Mouse (Mus musculus) urinary bladder, postnatal 14 days (tissue): ENCODE measurements around the gene Pdlim7.

Source experiments
- DNase-seq: peaks from one replicate; pipeline ENCODE4 v3.0.0; 2021; ENCODE audit warnings: low spot score

The Pdlim7 gene

DNA sequence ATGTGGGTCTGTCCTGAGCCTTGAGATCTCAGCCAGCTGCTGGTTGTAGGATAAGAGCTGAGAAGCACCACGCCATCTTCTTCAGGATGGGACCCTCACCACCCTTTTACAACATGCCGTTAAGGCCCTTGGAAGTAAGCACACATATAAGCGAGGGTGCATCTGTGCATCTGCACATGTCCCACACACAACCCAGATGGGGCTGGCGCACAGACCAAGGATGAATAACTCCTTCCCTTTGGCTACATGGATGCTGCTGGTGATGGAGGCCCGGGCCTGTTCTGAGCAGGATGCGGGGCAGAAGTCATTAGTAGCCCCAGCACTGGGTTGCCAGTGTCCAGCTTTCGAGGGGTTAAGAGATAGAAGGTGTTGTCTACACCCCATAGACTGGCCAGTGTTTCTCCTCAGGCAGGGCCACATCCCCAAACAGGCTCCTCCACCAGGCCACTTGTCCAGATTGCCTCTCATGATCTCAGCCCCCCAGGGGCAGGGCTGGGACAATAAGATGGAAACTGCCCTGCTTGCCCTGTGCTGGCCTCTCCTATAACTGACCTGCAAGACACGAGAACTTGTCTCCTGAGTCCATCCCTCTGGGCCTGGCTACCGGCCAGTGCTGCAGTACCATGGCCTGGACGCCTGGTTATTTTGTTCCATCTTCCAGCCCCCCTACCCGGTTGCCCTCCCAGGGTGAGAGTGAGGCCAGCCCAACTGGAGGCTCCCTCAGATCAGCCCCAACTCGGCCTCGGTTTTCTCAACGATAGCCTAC, 27.3 kb downstream of the Pdlim7 start:
- no peak for DNase-seq

DNA sequence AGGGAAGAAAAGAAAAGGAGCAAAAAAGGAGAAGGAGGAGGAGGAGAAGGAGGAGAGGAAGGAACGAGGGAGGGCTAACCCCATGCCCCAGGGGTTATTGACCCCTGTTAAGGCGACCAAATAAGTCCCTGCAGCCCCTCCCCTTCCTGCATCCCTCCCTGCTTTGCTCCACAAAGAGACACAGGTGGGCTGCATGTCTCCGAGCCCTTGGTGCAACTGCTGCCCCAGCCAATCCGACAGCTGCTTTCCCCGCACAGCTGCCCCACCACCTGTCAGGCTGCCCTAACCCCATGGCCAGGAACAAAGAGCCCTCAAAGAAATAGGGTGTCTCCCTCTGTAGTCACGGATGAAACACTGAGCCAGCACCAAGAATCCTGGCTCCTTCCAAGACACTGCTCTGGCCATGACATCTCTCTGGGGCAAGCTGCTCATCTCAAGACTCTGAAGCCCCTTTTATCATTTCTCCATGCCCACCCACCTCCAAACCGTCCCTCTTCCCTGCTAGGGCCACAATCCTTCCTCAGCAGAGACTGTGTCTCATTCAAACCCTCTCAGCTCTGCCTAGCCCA, 28.9 kb downstream of the Pdlim7 start:
- DNase-seq, result no peak

DNA sequence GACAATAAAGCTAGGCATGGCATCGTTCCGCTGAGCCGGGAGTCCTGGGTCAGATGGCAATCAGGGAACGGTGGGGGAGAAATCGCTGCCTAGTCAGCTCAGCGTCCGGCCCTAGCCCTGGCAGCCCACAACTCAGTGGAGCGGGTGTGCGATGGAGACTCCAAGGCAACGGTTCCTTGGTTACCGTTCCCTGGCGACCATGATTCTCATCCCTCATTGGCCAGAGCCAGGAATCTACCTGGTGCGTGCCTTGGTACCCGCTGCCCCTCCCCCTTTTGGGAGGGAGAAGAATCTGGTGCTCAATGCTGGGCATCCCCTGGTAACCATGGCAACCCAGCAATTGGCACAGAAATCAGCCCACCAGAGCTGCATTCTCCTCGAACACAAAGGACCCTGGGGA, 29.9 kb downstream of the Pdlim7 start:
- no peak for DNase-seq

DNA sequence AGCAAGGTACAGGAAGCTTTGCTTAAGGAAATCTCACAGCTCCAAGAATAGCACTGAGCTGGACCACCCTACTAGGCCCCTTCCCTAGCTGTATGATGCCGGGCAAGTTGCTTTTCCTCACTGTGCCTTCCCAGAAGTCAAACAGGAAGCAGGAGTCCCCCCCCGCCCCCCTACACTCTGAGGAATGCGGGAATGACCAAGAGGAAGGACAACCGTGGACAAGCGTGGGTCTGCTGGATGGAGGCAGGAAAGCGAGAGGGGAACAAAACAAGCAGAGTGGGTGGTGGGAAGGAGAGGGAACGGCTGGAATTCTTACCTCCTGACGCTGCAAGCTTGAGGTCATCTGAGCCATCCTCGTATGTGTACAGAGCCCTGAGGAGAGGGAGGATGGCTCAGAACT, 30.4 kb downstream of the Pdlim7 start:
- no peak for DNase-seq

DNA sequence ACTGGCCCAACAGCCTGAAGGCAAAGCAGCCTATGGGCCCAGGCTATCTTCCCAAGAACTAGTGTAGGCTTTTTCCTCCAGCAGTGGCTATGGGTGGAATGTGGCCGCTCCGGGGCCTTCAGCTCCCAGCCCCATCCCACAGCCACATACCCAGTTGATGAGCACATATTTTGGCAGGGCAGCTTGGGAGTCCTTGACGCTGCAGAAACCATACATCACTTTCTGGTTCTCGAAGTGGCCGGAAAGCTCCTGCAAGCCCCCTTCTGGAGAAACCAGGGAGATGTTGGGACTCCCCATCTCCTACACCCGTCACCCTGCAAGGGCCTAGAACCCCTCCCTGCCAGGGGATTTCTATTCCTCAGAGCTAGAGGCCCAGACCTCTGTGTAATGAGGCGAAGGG, 30.9 kb downstream of the Pdlim7 start:
- peak; percentile 43 for DNase-seq

DNA sequence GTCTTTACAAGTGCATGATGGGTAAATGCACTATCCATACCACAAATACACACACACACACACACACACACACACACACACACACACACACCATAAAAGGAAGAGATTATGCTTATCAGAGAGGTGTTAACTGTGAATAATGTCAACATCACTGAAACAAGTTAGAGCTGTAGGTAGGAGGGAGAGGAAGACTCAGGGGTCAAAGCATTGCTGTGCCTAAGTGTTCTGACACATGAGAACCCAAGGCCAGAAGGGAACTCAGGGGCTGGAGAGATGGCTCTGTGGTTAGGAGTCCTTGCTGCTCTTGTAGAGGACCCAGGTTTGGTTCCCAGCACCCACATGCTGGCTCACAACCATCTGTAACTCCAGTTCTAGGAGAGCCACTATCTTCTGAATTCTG, 33.5 kb downstream of the Pdlim7 start:
- DNase-seq, result no peak

DNA sequence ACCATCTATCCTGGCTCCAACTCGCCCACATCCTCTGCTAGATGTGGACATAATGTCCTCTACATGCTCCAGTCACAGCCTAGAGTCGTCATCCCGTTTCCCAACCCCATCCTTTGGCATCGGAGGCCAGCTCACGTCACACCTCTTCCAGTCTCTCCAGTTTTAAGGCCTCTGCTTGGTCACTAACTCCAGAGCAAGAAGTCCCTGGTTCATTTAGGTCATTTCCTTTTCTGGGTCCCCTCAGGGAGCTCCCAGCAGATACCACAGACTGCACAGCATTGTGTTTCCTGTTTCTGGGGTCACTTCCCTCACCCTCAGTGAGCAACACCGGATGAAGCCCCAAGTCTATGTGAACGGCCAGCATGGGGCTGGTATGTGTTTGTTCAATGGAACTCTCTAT, 34.5 kb downstream of the Pdlim7 start:
- no peak for DNase-seq

DNA sequence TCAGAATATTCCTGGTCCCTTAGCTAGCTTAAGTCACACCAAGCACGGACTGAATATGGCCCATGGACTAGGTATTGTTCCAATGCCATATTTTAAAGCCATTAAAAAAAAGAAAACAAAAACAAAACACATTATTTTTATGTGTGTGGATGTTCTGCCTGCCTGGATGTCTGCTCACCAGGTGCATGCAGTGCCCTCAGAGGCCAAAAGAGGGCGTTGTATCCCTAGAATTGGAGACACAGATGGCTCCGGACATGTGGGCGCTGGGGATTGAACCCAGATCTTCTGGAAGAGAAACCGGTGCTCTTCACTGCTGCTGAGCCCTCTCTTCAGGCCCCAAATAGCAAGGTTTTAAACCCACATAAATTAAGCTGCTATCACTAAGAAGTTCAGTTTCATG, 35.4 kb downstream of the Pdlim7 start:
- DNase-seq, result no peak

DNA sequence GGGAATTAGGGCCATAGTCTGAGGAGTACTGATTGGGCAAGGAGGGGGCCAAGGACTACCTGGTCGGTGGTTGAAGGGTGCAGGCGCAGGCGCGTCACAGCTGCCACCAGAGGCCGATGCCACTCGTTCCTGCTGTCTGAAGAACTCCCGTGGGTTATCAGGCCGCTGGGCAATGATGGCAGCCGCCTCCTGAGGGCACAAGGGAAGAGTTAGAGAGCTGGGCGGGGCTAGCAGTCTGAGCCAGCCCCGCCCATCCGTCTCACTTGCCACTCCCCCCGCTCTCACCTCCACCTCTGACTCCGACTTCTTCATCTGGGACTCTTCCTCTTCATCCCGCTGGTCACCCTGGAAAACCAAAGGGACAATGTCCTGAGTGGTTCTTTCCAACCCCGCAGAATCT, 36.0 kb downstream of the Pdlim7 start:
- no peak for DNase-seq

DNA sequence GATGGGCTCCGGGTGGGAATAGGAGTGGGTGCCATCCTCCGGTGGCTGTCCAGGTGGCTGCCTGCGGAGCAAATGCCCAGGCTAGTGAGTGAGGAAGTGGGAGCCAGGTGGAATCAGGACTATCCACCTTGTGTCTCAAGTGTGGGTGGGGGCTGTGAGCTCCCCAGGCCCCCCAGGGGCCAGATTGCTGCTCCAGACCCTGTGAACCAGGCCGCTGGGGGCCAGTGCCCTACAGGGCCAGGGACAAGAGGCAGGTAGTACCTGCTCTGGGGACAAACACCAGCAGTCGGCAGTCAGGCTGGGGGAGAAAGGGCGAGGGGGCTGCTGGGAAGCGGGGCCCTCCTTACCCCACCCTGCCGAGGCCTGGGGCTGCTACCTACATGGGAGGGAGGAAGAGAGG, 37.2 kb downstream of the Pdlim7 start:
- DNase-seq, result no peak

DNA sequence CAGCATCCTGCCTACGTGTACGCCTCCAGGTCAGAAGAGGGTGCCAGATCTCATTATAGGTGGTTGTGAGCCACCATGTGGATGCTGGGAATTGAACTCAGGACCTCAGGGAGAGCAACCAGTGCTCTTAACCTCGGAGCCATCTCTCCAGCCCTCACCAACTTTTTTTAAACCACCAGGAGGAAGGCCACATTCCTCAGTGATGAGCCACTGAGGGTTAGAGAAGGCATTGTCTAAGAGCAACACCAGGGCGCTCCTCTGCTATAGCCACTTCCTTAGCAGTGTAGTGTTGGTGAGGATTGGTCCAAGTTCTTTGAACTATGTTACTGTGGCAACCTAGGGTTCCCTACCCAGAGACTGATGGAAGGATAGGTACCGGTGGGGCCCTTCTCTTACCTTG, 37.7 kb downstream of the Pdlim7 start:
- DNase-seq, result no peak

DNA sequence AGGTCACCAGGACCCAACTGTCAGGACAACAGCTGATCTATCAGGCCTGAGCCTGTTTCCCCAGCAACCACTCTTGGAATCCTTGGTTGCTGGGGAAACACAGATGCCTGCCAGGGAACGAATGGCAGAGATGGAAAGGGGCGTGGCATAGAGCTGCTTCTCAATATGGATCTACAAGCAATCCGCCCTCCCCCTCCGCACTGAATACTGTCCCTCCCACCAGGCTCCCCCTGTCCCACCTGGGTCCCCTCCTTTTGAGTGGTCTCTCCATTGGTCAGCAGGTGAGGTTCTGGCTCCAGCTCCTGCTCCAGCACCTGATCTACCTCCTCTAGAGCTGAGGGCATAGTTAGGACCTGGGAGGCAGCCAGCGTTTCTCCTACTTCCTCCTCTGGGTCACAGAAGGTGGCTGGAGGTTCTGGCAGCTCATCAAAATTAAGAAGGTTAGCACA, 38.8 kb downstream of the Pdlim7 start:
- no peak for DNase-seq

DNA sequence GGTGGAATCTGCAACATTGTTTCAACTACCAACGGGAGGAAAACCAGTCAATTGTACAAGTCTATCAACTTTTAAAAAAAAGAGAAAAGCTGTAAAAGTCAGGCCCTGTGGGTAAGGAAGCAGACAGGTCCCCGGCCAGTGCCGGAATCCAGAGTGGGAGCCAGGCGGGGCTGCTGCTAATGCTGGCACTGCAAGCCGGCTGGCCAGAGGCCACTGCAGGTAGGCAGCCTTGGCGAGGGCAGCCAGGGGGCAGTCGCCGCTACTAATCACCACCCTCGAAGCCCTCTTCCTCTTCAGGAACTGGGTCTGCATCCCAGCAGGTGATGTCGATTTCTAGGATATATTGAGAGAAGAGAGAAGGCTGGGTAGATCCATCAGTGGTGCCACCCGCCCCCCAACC, 39.5 kb downstream of the Pdlim7 start:
- DNase-seq, result no peak

DNA sequence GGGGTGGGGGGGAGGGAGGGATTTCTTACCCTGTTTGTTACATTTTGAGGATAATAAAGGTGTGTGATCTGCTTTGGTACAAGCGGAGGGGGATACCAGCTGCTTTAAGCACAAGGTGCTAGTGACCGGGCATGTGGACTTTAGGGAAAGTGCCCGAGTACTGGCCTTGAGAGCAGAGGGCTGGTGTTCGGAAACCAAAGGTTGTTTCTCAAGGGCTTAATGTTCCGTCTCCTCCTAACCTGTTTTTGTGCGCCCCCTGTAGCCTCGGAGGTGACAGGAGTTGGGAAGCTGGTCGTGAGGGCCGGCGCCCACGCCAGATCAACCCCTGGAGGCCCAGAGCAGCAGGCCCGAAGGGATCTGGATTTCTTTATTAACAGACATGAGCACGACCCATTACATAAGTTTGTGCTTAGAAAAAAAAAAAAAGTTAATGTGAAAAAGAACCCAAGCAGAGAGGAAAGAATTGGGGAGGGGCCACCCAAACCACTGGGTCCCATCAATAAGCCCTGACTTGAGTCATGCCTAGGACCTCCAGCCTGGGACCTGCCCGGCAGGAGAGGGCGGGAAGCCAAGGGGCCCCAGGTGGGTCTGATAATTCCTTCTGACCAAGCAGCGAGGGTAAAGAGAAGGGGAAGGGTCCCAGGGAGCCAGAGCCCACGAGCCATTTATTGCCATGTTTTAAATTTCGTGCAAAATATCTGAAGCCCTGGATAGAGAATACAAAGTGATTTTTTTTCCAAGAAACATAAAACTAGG, 40.2 kb downstream of the Pdlim7 start:
- no peak for DNase-seq

DNA sequence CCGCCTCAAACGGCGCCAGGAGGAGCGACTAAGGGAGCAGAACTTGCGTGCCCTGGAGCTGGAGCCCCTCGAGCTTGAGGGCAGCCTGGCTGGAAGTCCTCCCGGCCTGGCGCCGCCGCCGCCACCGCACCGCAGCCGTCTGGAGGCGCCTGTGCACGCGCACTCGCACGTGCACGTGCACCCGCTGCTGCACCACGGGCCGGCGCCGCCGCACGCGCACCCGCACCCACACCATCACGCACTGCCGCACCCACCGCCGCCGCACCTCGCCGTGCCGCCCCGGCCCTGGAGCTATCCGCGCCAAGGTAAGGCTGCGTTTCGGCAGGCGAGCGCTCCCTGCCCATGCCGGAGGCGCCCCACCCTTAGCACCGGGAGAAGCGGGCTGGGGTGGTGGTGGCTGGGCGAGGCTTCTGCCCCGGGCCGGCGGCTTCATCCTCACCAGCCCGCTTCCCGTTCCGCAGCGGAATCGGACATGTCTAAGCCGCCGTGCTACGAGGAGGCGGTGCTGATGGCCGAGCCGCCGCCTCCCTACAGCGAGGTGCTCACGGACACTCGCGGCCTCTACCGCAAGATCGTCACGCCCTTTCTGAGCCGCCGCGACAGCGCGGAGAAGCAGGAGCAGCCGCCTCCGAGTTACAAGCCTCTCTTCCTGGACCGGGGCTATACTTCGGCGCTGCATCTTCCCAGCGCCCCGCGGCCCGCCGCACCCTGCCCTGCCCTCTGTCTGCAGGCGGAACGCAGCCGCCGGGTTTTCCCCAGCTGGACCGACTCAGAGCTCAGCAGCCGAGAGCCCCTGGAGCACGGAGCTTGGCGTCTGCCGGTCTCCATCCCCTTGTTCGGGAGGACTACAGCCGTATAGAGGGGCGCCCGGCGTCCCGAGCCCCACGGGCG, 41.1 kb downstream of the Pdlim7 start:
- peak; percentile 53 for DNase-seq

DNA sequence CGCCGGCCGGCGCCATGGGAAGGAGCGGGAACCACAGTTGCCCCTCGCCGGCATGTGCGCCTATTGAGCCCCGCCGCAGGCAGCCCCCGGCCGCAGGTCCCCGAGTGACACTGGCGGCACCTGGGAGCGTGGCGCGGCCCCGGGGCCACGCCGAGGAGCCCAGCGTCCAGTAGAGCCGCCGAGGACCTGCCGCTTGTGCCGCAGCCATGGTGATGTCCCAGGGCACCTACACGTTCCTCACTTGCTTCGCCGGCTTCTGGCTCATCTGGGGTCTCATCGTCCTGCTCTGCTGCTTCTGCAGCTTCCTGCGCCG, 41.7 kb downstream of the Pdlim7 start:
- no peak for DNase-seq

DNA sequence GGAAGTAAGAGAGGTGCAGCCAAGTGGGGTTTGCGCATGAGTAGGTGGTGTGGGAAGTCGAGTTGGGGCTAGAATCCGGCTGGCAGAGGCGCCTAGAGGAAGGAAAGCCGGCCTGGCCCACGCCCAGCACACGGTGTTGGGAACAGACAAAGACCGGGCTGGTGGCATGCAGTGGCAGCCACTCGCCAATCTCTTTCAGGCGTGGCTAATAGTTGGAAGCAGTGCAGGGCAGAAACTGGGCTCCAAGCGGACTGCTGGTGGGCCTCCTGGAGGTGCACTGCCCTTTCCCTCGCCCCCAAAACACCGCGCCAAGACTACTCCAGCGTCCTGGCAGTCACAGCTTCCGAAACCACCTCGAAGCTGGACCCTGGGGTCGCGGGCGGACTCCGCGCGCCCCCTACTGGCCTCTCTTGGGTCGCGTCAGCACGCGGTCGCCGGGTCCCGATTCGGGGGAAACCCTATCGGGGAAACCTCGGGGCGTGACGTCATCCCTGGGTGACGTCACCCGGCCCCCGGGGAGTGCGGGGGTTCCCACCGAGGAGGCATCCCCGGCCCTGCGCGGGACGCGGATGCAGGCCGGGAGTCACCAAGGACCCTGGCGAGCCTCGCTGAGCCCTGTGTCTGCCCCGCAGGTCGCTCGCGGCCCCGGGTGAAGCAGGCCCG, 42.2 kb downstream of the Pdlim7 start:
- peak; percentile 81 for DNase-seq

DNA sequence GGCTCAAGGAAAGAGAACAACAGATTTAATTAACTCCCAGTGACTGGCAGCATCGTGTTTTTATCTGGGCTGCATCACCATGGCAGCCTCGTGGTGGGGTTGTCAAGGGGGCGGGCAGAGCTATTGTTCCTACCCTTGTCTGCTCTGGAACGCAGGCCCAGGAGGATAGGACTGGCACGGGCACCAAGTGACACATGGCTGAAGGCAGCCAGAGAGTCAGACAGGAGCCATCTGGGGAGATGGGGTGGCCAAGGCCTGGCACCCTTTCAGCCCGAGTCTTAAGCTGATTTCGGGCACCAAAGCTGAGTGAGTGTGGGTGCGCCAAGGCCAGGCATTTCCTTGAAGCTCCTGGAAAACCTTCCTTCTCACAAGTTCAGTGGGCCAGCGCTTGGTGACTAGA, 43.1 kb downstream of the Pdlim7 start:
- no peak for DNase-seq

DNA sequence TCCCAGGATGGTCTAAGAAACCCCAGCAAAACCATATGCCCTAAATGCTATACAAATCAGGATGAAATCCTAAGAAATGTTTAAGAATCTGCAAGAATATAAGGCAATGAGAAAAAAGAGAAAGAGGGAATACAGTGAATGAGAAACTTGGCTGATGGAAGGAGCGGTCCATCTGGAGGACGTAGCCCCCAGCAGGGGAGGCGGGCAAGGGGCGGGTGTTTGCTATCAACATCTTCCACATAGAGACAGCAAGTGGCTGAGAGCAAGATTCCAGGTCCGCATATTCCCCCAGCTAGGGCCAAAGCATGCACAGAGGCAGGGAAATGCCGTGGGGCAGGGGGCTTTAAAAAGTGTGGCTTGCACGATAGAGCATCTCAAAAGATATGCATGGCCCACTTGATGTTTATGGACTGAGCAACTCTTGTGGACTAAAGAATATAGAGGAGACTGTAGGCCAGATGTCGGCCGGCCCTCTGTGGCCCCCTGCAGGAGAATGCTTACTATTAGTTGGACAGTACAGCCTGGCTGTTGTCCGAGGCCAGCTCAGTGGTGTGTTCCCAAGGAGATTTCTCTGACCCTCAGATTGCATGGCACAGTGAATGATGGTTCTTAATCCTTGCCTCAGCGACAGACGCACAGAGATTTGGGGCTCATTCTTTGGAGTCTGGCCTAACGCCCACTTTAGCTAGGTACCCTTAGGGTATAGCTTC, 44.5 kb downstream of the Pdlim7 start:
- DNase-seq, result peak; percentile 50

DNA sequence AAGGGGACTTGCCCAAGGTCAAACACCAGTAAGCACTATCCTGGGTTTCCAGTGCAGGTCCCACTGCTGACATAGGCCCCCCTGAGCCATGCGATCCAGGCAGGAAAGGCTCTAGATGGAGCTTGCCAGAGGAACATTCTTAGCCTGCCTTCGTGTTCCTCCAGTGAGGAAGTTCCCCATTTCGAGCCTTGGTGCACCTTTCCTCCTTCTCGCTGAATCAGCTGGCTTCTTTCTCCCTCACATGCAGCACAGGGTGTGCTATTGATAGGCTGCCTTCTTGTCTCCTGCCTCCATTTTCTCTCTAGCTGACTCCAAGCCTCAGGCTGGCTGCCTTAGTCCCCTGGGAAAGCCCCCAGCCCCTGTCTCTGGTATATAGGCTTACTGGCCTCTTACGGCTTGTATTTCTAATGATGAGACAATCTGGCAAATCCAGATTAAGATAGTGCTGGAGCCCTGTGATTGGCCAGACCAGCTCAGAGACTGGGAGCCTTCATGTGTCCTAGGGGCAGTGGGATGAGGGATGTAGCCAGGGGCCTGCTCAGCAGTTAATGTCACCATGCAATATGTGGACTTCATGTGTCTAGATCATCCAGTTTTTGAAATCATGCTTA, 47.5 kb downstream of the Pdlim7 start:
- no peak for DNase-seq

DNA sequence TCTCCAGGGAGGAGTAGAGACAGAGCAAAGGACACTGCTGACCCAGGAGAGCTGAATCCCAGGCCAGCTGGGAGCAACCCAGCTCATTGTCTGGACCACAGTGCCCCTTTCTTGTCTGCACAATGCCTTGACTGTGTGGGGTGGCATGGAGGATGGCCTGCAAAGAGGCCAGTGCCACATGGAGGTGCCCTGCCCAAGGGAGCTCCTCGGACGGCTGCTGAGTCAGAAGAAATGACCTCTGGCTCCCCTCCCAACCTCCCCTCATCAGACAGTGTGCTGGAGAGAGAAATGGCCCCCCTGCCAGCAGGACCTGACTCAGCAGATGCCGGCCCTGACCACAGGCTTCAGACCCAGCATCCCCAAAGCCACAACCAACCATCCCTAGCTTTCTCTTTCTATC, 48.3 kb downstream of the Pdlim7 start:
- no peak for DNase-seq
